Mouse (Mus musculus) kidney, embryonic 15.5 days (tissue): ENCODE results near the gene Zfp114. TPM values are rescaled to one million over a fixed set of nuclear protein-coding genes. Genes with fewer than 3 reads are reported as not detected.

Experiments used
- ATAC-seq: fragments of 200-750 bp; cut with Nextera tagmentation; replicated peaks from 2 replicates; pipeline ENCODE4 v1.8.0; 2017; ENCODE audit warnings: moderate TSS enrichment; ENCODE audit not compliant: low FRiP score
- H3K27ac ChIP-seq: fragments of 300-500 bp; sonication (generic); 2 replicates; pipeline ENCODE4 v1.5.1; 2015; ENCODE audit warnings: mild to moderate bottlenecking, inconsistent platforms
- H3K27me3 ChIP-seq: fragments of 300-500 bp; sonication (generic); 2 replicates; pipeline ENCODE4 v1.6.1; 2015; ENCODE audit warnings: inconsistent platforms
- H3K36me3 ChIP-seq: fragments of 300-500 bp; sonication (generic); 2 replicates; pipeline ENCODE4 v1.6.1; 2015; ENCODE audit warnings: inconsistent platforms
- H3K4me1 ChIP-seq: fragments of 300-500 bp; sonication (generic); 2 replicates; pipeline ENCODE4 v1.6.1; 2015; ENCODE audit warnings: inconsistent platforms
- H3K4me2 ChIP-seq: fragments of 300-500 bp; sonication (generic); 2 replicates; pipeline ENCODE4 v1.6.1; 2015; ENCODE audit warnings: moderate library complexity, mild to moderate bottlenecking, inconsistent platforms
- H3K4me3 ChIP-seq: fragments of 300-500 bp; sonication (generic); replicated peaks from 2 replicates; pipeline ENCODE4 v1.5.1; 2015; ENCODE audit warnings: mild to moderate bottlenecking, inconsistent platforms
- H3K9ac ChIP-seq: fragments of 300-500 bp; sonication (generic); 2 replicates; pipeline ENCODE4 v1.6.1; 2015; ENCODE audit warnings: mild to moderate bottlenecking, inconsistent platforms
- H3K9me3 ChIP-seq: fragments of 300-500 bp; sonication (generic); replicated peaks from 2 replicates; pipeline ENCODE4 v1.6.1; 2016; ENCODE audit warnings: inconsistent platforms
- WGBS: fragments of 180-500 bp; shearing (Covaris S2); methylation state at CpG from one replicate; pipeline ENCODE4 v1.1.7; 2015; ENCODE audit warnings: mixed read lengths; 5-methylcytosine and 5-hydroxymethylcytosine counted together
- polyA plus RNA-seq: library from polyadenylated mRNA; unstranded; fragments of >200 nt; fragmentation: Nextera tagmentation; extraction: Ambion mirVana; gene quantifications from 2 replicates; pipeline ENCODE4 v1.2.1, GENCODE M21; 2015

Gene Zfp114
- polyA plus RNA-seq, result 5.7 and 6.8 TPM in 2 replicates

GRCm38 (mm10) chr7:24174618-24175336 is at the start of gene Zfp114:
Gene Zfp114 (plus strand): TSS chr7:24175060.
- ATAC-seq, result peak; percentile 96
- Histone ChIP-seq H3K27ac (peak within 1 kb of the TSS; percentile 71), H3K9me3 (no peaks in the 10 kb centered on the region), H3K4me2 (peak within 1 kb of the TSS; percentile 62), H3K27me3 (no peaks in the 10 kb centered on the region), H3K4me3 (peak within 1 kb of the TSS; percentile 68), H3K9ac (peak within 1 kb of the TSS; percentile 60), H3K36me3 (no peaks in the 10 kb centered on the region), H3K4me1 (peaks cover 5% of the 10 kb centered on the region)
- WGBS, result 13% methylated on average over 23 of the region's 23 CpGs

GRCm38 (mm10) chr7:24133425-24133995 is 41.4 kb upstream of the Zfp114 start:
- peak; percentile 69 for ATAC-seq
- Histone ChIP-seq H3K27ac (no peak overlapping the region), H3K9ac (peak overlapping the region; percentile 49), H3K36me3 (peaks cover 27% of the 10 kb centered on the region), H3K4me1 (peaks cover 12% of the 10 kb centered on the region), H3K9me3 (no peaks in the 10 kb centered on the region), H3K4me3 (peak overlapping the region; percentile 67), H3K4me2 (peak overlapping the region; percentile 69), H3K27me3 (no peaks in the 10 kb centered on the region)
- WGBS, result 19% methylated on average over 6 of the region's 6 CpGs

- Histone ChIP-seq H3K4me3 (peak within 1 kb of the TSS; percentile 67), H3K9me3 (no peaks in the 10 kb centered on the region), H3K27ac (peak within 1 kb of the TSS; percentile 11; the same call in 1 of the 2 replicates), H3K4me1 (peaks cover 12% of the 10 kb centered on the region), H3K27me3 (no peaks in the 10 kb centered on the region), H3K36me3 (peaks cover 34% of the 10 kb centered on the region), H3K4me2 (peak within 1 kb of the TSS; percentile 69), H3K9ac (peak within 1 kb of the TSS; percentile 66)
- WGBS, result 2% methylated on average over 32 of the region's 32 CpGs
- peak; percentile 97 for ATAC-seq
These were observed 40.6 kb upstream of the Zfp114 start, which contains the start of gene Zfp235 for GRCm38 (mm10) chr7:24133996-24134828. Gene Zfp235 (plus strand): TSS chr7:24134169.

GRCm38 (mm10) chr7:24142566-24142965 is 32.3 kb upstream of the Zfp114 start:
- Histone ChIP-seq H3K27me3 (no peaks in the 10 kb centered on the region), H3K9me3 (0 out of 2 replicates have a peak, but pooled peaks cover 4% of the 10 kb centered on the region), H3K4me1 (no peaks in the 10 kb centered on the region), H3K4me2 (no peak overlapping the region), H3K4me3 (no peak overlapping the region), H3K27ac (no peak overlapping the region), H3K9ac (no peak overlapping the region), H3K36me3 (peaks cover 49% of the 10 kb centered on the region)
- WGBS, result 93% methylated on average over 6 of the region's 6 CpGs
- no peak for ATAC-seq

GRCm38 (mm10) chr7:24153272-24153671 is 21.6 kb upstream of the Zfp114 start:
- no peak for ATAC-seq
- Histone ChIP-seq H3K27ac (no peak overlapping the region), H3K4me2 (no peak overlapping the region), H3K4me1 (no peaks in the 10 kb centered on the region), H3K36me3 (no peaks in the 10 kb centered on the region), H3K4me3 (no peak overlapping the region), H3K9me3 (no peaks in the 10 kb centered on the region), H3K9ac (no peak overlapping the region), H3K27me3 (no peaks in the 10 kb centered on the region)
- 0% methylated on average over 1 of the region's 1 CpGs for WGBS

GRCm38 (mm10) chr7:24172191-24172590 is 2.7 kb upstream of the Zfp114 start:
- H3K9ac ChIP-seq, result no peak overlapping the region
- no peak overlapping the region for H3K4me2 ChIP-seq
- H3K4me3 ChIP-seq, result no peak overlapping the region
- peaks cover 5% of the 10 kb centered on the region for H3K4me1 ChIP-seq
- WGBS, result 62% methylated on average over 4 of the region's 4 CpGs
- ATAC-seq, result no peak
- no peak overlapping the region for H3K27ac ChIP-seq
- no peaks in the 10 kb centered on the region for H3K9me3 ChIP-seq
- no peaks in the 10 kb centered on the region for H3K27me3 ChIP-seq
- no peaks in the 10 kb centered on the region for H3K36me3 ChIP-seq

- ATAC-seq, result peak; percentile 47; the same call in 1 of the 2 replicates
- Histone ChIP-seq H3K4me3 (peak overlapping the region; percentile 68), H3K27ac (peak overlapping the region; percentile 71; the same call in 1 of the 2 replicates), H3K9ac (no peak overlapping the region; the same call in 1 of the 2 replicates), H3K4me2 (peak overlapping the region; percentile 62), H3K27me3 (no peaks in the 10 kb centered on the region), H3K9me3 (no peaks in the 10 kb centered on the region), H3K4me1 (peaks cover 5% of the 10 kb centered on the region), H3K36me3 (no peaks in the 10 kb centered on the region)
- 54% methylated on average over 6 of the region's 6 CpGs for WGBS
These were observed 464 bp downstream of the Zfp114 start for GRCm38 (mm10) chr7:24175337-24175711.

GRCm38 (mm10) chr7:24187611-24188010 is 12.8 kb downstream of the Zfp114 start:
- no peak overlapping the region for H3K4me2 ChIP-seq

GRCm38 (mm10) chr7:24188901-24189570 is 14.2 kb downstream of the Zfp114 start:
- 67% methylated on average over 4 of the region's 4 CpGs for WGBS
- Histone ChIP-seq H3K27ac (no peak overlapping the region), H3K36me3 (peaks cover 10% of the 10 kb centered on the region), H3K4me2 (no peak overlapping the region), H3K4me1 (no peaks in the 10 kb centered on the region), H3K4me3 (no peak overlapping the region), H3K9me3 (peaks cover 8% of the 10 kb centered on the region; the same call in 1 of the 2 replicates), H3K27me3 (no peaks in the 10 kb centered on the region), H3K9ac (no peak overlapping the region)
- no peak for ATAC-seq

More at GRCm38 (mm10) chr7:24187611-24188010, 12.8 kb downstream of the Zfp114 start:
- no peak overlapping the region for H3K4me3 ChIP-seq
- no peaks in the 10 kb centered on the region for H3K36me3 ChIP-seq
- H3K9ac ChIP-seq, result no peak overlapping the region
- ATAC-seq, result no peak
- H3K4me1 ChIP-seq, result no peaks in the 10 kb centered on the region
- WGBS, result 63% methylated on average over 1 of the region's 1 CpGs
- no peaks in the 10 kb centered on the region for H3K9me3 ChIP-seq
- H3K27ac ChIP-seq, result no peak overlapping the region
- no peaks in the 10 kb centered on the region for H3K27me3 ChIP-seq

GRCm38 (mm10) chr7:24189571-24189944 is 14.7 kb downstream of the Zfp114 start:
- Histone ChIP-seq H3K4me1 (no peaks in the 10 kb centered on the region), H3K27ac (no peak overlapping the region), H3K9ac (no peak overlapping the region), H3K27me3 (no peaks in the 10 kb centered on the region), H3K9me3 (peaks cover 9% of the 10 kb centered on the region; the same call in 1 of the 2 replicates), H3K4me3 (no peak overlapping the region), H3K4me2 (no peak overlapping the region), H3K36me3 (peaks cover 15% of the 10 kb centered on the region)
- 73% methylated on average over 5 of the region's 5 CpGs for WGBS
- ATAC-seq, result no peak

- 87% methylated on average over 2 of the region's 2 CpGs for WGBS
- Histone ChIP-seq H3K4me2 (no peak overlapping the region), H3K27me3 (no peaks in the 10 kb centered on the region), H3K36me3 (peaks cover 25% of the 10 kb centered on the region), H3K9ac (no peak overlapping the region), H3K4me3 (no peak overlapping the region), H3K4me1 (no peaks in the 10 kb centered on the region), H3K9me3 (peaks cover 12% of the 10 kb centered on the region; the same call in 1 of the 2 replicates), H3K27ac (no peak overlapping the region)
- ATAC-seq, result no peak
These were observed 16.5 kb downstream of the Zfp114 start for GRCm38 (mm10) chr7:24191361-24191760.
